Mouse (Mus musculus): ENCODE measurements around the gene Itsn2.
"Not testable (repeated sequence)": the region's sequence is repeated elsewhere in the genome, so short reads cannot be mapped to it uniquely, and the experiment has no call there.

Gene Itsn2

GRCm38 (mm10) chr12:4592541-4593165 lies at the start of gene Itsn2, which contains the start of gene Gm3625:
Gene Itsn2, plus strand, starts transcription at chr12:4592638.
Gene Gm3625, minus strand, starts transcription at chr12:4592927.
- DNase-seq (ENCODE audit: low read depth in 2 of 2, low spot score in 2 of 2) = peak; percentile 63 to 67

- DNase-seq (ENCODE audit: low read depth in 2 of 2, low spot score in 2 of 2) = no peak
These were observed 48.0 kb upstream of the Itsn2 start for GRCm38 (mm10) chr12:4544400-4544919.

- no peak for DNase-seq (ENCODE audit: low read depth in 2 of 2, low spot score in 2 of 2)
These were observed 47.0 kb upstream of the Itsn2 start for GRCm38 (mm10) chr12:4545425-4545824.

- DNase-seq (ENCODE audit: low read depth in 2 of 2, low spot score in 2 of 2) = no peak
These were observed 45.9 kb upstream of the Itsn2 start for GRCm38 (mm10) chr12:4546491-4546890.

- no peak for DNase-seq (ENCODE audit: low read depth in 2 of 2, low spot score in 2 of 2)
These were observed 44.9 kb upstream of the Itsn2 start for GRCm38 (mm10) chr12:4547557-4547956.

- peak; percentile 63 to 76 for DNase-seq (ENCODE audit: low read depth in 2 of 2, low spot score in 2 of 2)
These were observed 44.1 kb upstream of the Itsn2 start for GRCm38 (mm10) chr12:4548053-4549013.

- not testable (repeated sequence) for DNase-seq (ENCODE audit: low read depth in 2 of 2, low spot score in 2 of 2)
These were observed 38.7 kb upstream of the Itsn2 start for GRCm38 (mm10) chr12:4553704-4554103.

DNA sequence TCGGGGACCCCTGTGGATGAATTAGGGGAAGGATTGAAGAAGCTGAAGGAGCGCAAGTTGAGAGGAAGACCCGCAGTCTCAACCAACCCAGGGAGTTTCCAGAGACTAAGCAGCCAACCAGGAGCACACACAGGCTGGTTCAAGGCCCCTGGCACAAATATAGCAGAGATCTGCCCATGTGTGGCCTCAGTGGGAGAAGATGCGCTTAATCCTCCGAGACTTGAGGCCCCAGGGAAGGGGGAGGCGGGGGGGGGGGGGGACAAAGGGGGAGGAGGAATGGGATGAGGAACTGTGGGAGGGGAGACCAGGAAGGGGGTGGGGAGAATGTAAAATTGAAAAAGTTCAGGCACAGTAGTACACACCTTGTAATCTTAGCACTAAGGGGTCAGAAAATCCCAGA lies 37.0 kb upstream of the Itsn2 start:
- DNase-seq (ENCODE audit: low read depth in 2 of 2, low spot score in 2 of 2) = no peak

GRCm38 (mm10) chr12:4556891-4557290 lies 35.5 kb upstream of the Itsn2 start:
- DNase-seq (ENCODE audit: low read depth in 2 of 2, low spot score in 2 of 2) = no peak

DNA sequence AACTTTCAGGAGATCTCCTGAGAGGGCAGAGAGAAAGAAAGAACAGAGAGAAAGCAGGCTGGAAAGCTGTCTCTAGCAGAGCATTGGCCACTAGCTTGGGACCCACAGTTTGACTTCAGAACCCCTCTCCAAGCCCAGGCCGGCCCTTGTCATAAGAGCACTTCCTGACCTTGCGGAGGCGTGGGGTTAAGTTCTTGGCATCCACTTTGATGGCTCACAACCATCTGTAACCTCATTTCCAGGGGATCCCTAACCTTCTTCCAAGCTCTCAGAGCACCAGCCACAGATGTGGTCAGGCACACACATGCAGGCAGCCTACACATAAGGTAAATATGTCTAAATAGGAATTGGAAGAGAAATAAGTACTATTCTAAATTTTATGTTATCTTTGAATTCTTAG lies 35.0 kb upstream of the Itsn2 start:
- no peak for DNase-seq (ENCODE audit: low read depth in 2 of 2, low spot score in 2 of 2)

DNA sequence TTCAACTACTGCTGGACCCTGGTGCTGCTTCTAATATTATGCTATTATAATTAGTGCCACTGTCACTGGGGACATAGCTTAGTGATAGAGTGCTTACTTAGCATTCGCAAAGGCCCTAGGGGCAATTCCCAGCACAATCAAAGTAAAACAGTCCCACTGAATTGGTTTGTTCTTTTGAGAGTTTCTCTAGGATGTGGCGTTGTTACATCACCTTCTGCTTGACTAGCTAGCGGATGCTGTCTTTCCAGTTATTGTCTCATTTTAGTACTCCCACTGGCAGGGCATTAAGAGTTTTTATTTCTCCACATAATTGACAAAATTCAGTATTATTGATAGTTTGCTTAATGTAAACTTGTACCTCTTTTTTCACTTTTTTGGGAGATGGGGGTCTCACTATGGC lies 34.4 kb upstream of the Itsn2 start:
- no peak for DNase-seq (ENCODE audit: low read depth in 2 of 2, low spot score in 2 of 2)

- peak in 1 of 2 experiments; percentile 11 for DNase-seq (ENCODE audit: low read depth in 2 of 2, low spot score in 2 of 2)
These were observed 33.8 kb upstream of the Itsn2 start for GRCm38 (mm10) chr12:4558475-4559279.

DNA sequence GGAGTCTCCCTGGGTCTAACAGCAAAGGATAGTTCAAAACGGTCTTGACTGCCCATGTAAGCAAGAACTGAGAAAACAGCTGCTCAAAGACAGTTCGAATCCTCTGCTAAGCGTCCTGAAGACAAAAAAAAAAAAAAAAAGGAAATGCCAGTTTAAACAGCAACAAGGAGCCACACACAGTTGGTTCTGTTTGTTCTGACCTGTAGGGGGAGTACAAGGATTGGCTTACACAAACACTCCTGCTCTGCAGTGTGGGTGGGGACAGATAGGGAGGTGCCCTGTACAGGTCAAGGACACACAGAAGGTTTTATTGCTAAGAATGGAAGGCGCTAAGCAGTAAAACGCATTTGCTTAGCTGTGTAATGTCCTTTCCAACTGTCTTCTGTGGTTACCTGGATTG lies 20.6 kb upstream of the Itsn2 start:
- peak; percentile 25 to 50 for DNase-seq (ENCODE audit: low read depth in 2 of 2, low spot score in 2 of 2)

- DNase-seq (ENCODE audit: low read depth in 2 of 2, low spot score in 2 of 2) = no peak
These were observed 18.4 kb upstream of the Itsn2 start for GRCm38 (mm10) chr12:4574065-4574464.

GRCm38 (mm10) chr12:4582326-4582725 lies 10.1 kb upstream of the Itsn2 start:
- DNase-seq (ENCODE audit: low read depth in 2 of 2, low spot score in 2 of 2) = no peak

DNA sequence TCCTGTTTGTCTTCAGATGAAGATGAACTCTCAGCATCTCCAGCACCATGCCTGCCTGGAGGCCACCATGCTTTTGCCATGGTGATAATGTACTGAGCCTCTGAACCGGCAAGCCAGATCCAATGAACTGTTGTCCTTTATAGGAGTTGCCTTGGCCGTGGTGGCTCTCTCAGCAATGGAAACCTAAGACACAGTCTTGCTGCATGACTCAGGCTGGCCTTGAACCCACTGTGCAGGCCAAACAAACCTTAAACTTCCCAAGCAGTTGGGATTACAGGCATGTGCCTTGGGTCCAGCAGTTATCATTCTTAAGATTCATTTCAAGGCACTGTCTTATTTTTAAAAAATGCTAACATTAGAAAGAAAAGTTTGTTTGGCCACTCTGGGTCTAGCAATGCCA lies 4.6 kb upstream of the Itsn2 start:
- no peak for DNase-seq (ENCODE audit: low read depth in 2 of 2, low spot score in 2 of 2)

DNA sequence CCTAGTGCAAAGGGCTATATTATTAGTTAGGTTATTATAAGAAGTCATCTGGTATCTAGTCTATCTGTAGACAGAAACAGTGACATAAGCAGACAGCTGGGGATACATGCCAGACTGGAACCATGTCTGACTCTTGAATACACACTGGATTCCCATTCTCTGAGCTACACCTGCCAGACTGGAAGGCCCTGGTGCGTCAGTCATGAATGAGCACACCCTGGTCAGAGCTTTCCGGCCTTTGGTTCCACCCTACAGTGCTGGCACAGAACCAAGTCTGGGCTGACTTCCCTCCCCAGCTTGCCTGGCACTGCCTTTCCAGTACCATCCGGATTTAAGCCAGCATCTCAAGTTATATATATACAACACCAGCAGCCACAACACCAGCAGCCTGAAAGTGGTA lies 3.8 kb upstream of the Itsn2 start:
- DNase-seq (ENCODE audit: low read depth in 2 of 2, low spot score in 2 of 2) = no peak

- no peak for DNase-seq (ENCODE audit: low read depth in 2 of 2, low spot score in 2 of 2)
These were observed 413 bp upstream of the Itsn2 start for GRCm38 (mm10) chr12:4592025-4592424.

DNA sequence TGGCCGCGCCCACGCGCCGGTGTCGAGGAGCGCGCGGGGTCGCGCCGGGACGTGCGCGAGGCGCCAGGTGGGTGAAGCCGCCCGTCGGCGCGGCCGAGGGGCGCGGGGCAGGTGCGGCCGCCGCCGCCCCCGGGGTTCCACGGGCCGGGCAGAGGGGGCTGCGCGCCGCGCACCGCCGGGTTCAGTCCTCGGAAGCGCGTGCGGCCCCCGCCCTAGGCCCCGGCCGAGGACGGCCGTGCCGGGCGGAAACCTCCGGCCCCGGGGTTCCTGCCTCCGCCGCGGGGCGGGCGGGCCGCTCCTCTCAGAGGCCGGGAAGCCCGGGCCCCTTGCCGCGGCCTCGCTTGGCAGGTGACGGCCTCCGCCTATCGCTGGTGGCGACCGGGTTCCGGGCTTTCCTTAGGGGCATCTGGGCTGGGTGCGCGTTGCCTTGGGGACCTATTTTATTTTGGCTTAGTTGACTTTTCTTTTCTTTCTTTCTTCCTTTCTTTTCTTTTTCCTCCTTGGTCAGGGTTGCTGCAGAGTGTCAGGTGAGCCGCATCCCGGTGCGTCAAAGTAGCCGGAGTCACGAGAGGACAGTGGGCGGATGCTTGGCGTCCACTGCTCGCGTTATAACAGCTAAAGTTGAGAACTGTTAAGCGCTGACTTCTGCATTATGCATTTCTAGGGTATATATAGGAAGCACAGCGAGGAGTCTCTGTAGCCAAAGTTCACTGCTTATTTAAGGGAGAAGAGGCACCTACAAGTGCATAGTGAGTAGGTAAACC lies 910 bp downstream of the Itsn2 start:
- DNase-seq (ENCODE audit: low read depth in 2 of 2, low spot score in 2 of 2) = peak; percentile 40 to 50

GRCm38 (mm10) chr12:4593930-4594391 lies 1.5 kb downstream of the Itsn2 start:
- no peak for DNase-seq (ENCODE audit: low read depth in 2 of 2, low spot score in 2 of 2)

Measured in CD8-positive naive resting alpha-beta T cell, adult 2 months (primary cell).